Mouse (Mus musculus) CD4-positive helper T cell, adult 2 months (primary cell): Measurements from ENCODE around the gene Lrrc8a.

Experiments
- DNase-seq: peaks from one replicate; pipeline ENCODE4 v3.0.0-alpha.2; 2012; ENCODE audit warnings: low read depth, missing footprints, low spot score

Gene Lrrc8a

GRCm38 (mm10) chr2:30306087-30306486 is 68.6 kb downstream of the Lrrc8a start:
- DNase-seq, result no peak

GRCm38 (mm10) chr2:30309351-30309750 is 71.8 kb downstream of the Lrrc8a start:
- DNase-seq, result no peak

GRCm38 (mm10) chr2:30311481-30311880 is 74.0 kb downstream of the Lrrc8a start:
- DNase-seq, result no peak
